Mouse (Mus musculus) adrenal gland, postnatal 36 days (tissue): ENCODE measurements around the gene Nuak1. TPM values are rescaled to one million over a fixed set of nuclear protein-coding genes. Genes with fewer than 3 reads are reported as not detected.
"Not testable (repeated sequence)": the region's sequence is repeated elsewhere in the genome, so short reads cannot be mapped to it uniquely, and the experiment has no call there.

Experiments used
- DNase-seq, 2 experiments: peaks; one replicate each; pipeline ENCODE4 v3.0.0; 2021; ENCODE audit warnings: mixed read lengths in 1 of 2
- long read RNA-seq, 2 experiments: library from polyadenylated mRNA; stranded (forward); transcript quantifications; one replicate each; pipeline ENCODE4 v2.0.0; 2021; ENCODE audit warnings: borderline sequencing depth in 2 of 2
- total RNA-seq, 2 experiments: library from RNA; stranded (reverse); gene quantifications; 2 replicates each; pipeline ENCODE4 v1.2.3; 2021

Gene Nuak1
- 1 to 10 TPM; 5.6 to 7.7 TPM for total RNA-seq
- long read RNA-seq, experiment 1, partial matches to known transcripts, result 0 of 3 reads
- long read RNA-seq, experiment 1, other reads (novel, unspliced or antisense), result 3 of 3 reads
- long read RNA-seq, experiment 2, partial matches to known transcripts, result 0 of 2 reads
- long read RNA-seq, experiment 2, other reads (novel, unspliced or antisense), result 2 of 2 reads

DNA sequence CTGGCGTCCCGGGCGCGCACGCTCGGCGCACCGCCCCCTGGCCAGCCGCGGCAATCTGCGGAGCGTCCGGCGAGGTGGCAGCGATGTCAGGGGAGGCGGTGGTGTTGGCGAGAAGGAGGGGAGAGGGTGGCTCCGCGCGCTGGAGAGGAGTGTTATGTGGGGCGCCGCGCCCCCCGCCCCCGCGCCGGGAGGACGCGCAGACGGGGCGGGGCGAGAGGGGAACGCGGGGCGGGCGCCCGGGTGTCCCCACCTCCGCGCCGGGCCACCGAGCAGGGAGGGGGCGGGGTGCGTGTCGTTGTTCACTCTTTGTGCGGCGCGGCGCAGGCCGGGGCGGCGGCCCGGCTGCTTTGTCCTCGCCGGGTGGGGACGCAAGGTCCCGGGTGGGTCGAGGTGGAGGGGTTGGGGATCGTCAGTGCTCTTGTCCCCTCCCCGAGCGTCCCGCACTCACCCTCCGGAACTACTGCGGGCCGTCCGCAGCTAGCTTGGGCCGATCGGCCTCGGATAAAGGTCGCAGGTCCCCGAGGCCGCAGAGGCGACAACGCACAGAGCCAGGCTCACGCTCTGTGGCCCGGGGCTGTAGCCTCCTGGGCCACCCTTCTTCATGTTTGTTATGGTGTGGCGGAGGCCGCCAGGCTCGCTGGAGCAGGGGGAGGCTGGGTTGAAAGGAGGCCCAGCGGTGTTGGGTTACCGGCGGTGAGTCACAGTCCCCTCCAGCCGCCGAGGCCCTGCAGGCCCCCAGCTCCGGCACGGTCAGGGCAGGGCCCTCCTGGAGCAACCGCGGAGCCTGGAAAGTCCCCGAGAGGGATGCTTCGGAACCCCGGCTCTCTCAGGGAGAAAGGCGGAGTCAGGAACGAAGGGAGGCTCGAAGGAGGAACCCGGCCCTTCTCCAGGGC, at the start of gene Nuak1:
Gene Nuak1 (minus strand): TSS at position 57 of the 893 bp plus-strand sequence.
- DNase-seq, result peak; percentile 94 to 97

DNA sequence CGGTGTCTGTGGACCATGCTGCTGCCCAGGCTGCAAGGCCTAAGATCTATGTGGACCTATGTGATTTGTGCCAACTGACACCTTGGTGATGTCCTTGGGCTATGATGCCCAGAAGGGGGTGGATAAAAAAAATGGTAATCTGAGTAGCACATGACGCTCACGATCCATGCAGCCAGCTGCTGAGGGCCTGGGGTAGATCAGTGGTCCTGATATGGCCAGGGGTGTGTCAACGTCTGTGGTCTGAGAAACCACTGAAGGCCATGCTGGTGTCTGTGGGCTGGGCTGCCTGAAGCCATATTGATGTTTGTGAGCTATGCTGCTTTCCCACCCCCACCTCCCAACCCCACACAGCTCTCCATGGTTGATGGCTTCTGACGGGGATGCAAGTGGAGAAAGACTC, 49.7 kb upstream of the Nuak1 start:
- no peak for DNase-seq

DNA sequence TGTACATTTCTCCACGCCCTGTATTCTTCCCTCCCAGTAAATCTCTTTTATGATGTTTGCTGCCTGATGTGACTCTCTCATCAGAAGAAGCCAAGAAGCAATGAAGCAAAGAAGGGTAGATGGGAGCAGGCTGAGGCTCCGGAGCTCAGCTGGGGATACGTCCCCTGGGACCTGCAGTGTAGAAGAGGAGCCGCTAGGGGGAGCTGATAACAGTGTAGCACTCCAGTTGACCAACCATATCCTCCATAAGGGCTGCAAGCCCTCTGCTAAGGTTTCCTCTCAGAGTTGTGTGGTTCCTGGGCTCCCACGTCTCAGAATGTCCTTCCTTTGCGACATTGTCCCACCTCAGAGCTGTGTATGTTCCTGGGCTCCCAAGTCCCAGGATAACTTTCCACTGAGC, 47.9 kb upstream of the Nuak1 start:
- DNase-seq, result peak; percentile 79 to 80

DNA sequence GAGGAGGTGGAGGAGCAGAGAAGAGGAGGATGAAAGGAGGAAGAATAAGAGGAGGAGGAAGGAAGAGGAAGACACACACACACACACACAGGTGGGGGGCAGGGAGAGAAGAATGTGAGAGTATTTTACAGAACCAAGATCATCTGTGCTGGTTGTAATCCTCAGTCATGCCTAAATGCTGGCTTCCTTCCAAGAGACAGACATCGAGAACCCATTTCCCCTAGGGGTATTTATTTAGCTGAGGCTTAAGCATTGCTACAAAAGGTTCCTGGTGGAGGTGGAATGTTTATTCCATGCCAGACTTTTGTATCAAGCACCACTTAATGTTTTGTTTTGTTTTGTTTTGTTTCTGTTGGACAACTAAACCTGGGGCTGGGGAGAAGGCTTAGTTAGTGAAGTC, 44.3 kb upstream of the Nuak1 start:
- DNase-seq, result no peak

DNA sequence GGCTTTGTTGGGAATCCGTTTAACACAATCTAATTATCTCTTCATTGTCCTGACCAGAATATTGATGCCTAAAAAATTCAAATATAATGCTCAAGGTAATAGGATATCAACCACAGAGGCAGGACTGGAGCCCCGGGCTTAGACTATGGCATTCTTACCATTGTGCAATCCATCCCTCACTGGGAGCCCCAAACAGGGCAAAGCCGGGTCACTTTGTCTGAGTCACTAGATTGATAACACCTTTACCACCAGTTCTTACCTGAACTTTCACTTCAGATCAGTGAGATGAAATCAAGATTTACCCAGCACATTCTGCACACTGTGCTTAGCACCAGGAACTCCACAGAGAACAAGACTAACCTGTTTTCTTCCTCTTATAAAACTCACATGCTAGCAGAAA, 43.2 kb upstream of the Nuak1 start:
- DNase-seq, result no peak

DNA sequence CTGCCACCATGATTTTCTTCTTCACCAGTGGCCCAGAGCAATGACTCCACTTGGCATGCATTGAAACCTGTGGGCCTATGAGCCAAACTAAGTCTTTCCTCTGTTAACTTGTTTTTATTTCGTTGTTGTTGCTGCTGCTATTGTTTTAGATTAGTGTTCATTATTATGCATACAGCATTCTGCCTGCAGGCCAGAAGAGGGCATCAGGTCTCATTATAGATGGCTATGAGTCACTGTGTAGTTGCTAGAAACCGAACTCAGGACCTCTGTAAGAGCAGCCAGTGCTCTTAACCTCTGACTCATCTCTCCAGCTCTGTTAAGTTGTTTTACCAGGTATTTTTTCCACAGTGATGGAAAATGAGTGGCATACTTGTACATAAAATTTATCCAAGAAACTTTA, 42.7 kb upstream of the Nuak1 start:
- DNase-seq, result no peak

DNA sequence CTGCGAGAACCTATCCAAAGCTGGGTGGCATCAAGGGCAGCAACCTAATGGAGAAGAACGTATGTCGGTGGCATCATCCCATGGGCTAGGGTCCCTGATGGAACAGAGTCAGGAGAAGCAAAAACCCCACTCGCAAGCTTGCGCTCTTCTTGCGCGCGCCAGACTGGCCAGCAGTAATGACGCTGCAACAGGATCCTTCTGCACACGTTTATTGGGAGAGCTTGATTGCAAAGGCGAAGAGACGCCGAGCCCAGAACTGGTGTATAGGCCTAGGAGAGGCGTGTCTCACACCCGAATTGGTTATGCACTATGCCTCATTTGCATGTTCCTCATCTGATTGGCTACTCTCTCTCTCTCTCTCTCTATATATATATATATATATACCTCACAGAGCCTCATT, 42.0 kb upstream of the Nuak1 start:
- not testable (repeated sequence) for DNase-seq

DNA sequence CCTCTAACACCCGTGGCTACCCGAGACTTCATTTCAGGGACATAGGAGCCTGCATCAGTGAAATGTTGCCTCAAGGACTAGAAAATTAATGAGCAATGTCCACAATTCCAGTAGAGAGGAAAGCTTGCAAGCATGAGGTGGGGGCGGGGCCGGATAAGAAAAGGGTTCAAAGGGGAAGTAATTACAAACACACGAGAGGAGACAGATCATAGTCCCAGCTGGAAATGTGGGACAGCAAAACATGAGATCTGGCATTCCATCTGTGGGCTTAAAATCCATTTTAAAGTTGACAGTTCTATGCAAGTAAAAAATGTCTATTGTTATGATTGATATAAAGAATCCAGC, 40.9 kb upstream of the Nuak1 start:
- no peak for DNase-seq

DNA sequence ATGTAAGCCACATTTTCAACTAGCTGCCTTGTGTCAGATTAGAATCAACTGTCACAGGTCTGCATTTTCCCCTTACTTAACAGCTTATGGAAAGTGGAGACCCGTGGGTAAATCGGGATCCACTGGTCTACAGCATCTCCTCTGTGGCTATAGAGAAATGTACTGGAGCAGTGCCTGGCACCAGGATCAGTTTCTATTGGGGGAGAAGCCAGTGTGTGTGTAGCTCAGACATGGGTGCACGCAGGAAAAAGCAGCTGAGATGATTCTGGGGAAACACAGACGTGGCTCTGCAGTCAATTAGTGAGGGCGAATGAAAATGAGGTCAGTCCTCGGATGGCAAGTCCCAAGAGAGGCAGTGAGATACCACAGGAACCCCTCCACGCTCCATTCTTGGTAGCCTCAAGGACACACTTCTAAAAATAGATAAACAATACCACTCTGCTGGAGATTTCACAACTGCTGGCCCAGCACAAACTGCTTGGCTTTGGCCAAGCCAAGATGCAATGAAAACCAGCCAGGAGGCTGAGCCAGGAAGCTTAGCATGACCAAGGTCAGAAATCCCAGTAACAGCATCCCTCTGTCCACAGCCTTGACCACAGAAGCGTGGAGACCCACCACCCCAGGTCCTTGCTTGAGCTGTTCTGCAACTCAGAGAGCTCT, 40.4 kb upstream of the Nuak1 start:
- peak; percentile 48 to 68 for DNase-seq

DNA sequence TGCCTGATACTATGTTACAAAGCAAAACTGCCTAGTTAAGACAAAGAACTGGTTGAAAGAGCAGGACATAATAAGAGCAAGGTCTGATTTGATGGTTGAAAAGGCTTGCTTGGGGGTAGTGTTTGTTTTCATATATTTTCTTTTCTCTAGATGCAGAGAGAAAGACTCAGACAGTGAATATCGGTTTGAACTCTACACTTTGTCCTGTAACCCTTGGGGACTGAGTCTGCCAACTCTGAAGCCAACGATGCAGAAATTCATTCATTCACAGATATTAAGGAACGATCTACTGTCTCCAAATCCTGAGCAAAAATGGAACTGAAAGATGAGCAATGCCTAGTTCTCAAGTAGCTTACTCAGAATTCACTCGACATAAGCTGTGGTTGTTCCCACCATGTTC, 39.7 kb upstream of the Nuak1 start:
- no peak for DNase-seq

DNA sequence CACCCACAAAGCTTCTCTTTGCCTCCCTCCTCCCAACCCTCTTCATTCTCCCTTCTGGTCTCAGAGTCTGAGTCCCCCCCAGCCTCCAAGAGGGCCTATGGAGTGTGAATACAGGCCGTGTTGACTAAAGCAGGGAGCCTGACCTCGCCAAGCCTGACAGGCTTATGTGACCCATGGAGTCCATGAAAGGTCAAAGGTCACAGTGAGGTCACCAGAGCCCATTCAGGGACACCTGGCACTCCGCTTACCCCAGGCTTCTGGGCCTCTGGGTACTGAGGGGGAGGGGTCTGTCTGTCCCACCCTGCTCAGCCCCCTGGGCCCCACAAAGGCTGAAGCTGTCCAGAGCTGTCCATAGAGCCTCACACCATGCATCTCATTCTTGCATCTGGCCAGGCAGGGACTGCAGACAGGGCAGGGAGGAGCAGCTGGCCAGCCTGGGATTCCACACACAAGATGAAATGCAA, 37.2 kb upstream of the Nuak1 start:
- no peak for DNase-seq

DNA sequence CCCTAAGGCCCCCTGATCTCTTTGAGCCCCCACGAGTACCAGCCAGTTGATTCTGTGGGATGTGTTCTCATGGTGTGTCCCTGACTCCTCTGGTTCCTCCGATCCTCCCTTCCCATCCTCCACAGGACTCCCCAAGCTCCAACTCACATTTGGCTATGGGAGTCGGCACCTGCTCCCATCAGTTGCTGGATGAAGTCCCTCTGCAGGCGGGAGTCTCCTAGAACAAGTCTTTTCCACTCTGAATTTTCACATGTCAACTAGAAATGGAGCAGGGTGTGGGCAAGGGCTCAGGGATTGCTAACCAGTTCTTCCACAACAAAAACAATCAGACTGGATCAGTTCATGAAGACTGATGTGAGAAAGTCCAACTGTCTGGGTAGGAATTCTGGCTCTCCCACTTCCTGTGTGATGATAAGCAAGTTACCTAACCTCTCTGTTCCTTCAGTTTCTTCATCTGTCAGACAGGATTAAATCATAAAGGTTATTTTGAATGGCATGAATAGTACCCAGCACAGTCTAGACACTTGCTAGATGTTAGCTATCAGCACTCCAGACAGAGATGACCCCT, 36.7 kb upstream of the Nuak1 start:
- DNase-seq, result no peak

DNA sequence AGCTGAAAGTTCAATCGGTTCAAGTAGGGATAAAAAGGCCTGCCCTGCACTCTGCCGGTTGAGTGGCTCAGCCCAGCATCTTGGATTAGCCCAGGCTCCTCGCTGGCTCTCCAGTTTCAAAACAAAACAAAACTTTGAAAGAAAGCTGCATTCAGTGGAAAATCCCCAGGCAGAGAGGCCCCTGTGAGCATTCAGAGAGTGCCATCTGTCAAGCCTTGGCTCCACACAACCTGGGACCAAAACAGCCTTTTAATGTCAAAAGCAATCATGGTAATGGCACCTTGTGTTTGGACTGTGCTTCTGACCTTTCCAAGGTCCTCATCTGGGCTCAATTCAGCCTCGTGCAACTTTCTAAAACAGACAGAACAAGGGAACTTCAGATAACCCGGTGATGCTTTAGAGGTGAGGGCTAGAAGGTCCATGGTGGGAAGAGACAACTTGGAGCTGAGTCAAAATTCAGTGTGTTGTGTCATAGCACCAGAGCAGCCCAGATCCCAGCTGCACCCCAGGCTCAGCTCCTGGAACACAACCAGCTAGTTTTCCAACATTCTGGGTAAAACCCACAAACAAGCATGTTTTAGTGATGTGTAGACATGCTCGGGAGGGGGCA, 27.3 kb upstream of the Nuak1 start:
- DNase-seq, result no peak

DNA sequence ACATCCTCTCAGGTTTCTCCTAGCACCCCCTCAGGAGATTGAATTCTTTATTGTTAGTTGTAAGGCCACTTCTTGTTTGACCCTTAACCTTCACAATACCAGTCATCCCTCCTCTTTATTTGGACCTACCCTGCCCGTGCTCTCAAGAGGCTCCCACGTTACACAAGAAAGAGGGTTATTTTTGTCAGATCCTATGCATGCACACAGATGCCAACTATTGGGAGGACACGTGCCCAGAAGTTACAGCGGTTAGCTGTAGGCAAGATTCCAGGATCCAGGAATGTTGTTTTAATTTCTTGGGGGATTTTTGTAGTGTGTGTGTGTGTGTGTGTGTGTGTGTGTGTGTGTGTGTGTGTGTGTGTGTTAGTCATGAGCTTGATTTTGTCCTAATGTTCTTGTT, 25.1 kb upstream of the Nuak1 start:
- no peak for DNase-seq

DNA sequence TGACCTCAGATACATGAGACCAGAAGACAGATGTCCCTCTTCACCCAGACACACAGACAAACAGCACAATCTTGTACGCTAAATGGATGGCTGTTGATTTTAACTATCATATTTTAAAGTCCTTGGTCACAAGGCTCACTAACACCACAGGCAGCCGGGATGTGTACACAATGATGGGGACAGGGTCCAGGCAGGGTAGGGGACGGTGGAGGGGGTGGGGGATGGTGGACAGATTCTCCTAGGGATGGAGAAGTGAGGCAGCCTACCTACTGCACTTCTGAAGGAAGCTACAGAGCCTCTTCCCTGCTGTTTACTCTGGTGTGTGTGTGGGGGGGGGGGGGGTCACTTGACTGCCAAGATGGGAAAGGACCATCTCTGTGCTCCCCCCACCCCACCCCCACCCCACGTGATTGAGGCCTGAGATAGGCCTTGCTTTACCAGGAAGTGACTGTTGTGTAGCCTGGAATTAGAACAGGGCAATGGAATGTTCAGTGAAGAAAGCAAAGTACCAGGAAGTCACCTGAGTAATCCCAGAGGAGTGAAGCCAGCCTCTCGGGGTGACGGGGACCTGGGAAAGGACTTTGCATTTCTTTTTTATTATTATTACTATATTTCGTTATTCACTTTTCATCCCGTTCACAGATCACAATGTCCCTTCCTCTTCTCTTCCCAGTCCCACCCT, 20.2 kb upstream of the Nuak1 start:
- no peak for DNase-seq

DNA sequence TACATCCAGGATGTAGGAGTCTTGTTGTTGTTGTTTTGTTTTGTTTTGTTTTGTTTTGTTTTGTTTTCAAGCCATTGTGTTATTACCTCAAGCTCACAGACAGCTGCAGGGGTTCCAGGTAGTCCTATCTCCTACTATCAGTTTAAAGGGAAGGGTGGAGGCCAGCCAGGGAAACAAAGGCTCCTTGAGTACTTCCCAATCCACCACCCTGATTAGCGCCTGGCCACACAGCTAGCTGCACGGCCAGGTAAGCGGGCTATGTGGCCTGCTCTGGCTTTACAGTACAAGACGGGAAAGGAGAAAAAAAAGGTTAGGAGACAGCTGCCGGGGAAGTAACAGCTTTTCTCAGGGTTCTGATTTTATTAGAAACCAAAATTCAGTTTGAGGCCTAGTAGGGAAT, 17.7 kb upstream of the Nuak1 start:
- DNase-seq, result no peak

DNA sequence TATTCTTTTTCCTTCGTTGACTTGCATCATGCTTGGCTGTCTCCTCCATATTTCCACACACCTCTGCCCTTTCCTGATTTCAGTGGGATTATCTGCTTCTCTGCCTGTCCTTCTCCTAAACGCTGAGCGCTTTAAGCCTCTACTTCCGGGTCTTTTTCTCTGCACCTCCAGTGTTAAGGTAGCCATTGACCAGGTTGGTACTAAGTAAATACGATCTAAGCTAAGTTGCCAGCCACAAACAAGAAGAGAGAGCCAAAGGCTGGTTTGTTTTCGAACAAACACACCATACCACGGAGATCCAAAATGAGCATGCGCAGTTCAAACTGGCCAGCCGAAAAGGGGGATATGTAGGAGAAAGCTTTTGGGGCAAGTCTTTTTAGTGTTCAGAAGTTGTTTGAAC, 17.1 kb upstream of the Nuak1 start:
- DNase-seq, result no peak

DNA sequence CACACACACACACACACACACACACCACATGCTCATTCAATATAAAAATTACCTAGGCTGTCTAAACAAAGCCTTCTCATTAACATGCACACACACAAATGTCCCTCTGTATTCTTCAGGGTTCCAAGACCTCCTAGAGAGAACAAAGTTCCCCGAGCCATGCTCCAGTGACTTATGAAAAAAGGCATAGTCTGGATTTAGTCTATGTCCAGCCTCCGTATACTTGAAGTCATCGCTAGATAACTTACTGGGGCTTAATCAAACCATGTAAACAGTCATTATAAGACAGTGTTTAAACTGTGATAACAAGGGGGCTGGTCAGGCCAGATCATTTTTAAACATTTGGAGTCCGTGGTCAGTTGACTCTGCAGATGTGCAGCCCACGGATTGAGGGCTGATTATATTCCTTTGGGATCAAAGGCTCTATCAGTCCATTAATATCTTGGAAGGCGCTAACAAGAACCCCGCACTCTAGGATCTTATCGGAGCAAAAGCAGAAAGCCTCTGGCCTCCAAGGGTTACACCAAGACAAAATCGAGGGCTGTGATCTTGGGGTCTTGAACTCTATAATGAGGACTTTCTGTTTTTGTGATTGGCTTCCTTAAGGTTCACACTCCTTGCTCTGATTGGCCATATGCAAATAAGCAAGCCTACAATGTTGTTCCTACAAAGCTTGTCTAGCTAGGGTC, 16.4 kb upstream of the Nuak1 start:
- DNase-seq, result no peak

DNA sequence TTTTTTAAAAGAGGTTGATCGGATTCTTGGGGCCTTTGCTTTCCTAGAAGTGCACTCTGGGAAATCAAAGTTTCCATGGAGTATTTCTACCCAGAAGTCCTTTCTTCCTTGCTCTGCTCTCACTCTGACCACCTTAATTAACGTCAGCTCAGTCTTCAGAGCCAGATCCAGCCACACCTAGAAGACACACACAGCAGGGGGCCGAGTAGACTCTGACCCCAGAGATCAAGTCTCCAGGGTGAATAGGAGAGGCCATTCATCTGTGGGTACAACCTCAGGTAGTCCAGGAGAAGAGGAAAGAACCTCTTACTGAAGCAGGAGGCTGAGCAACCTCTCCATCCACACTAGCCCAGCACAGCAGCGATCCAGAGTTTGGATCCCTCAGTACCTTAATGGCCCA, 11.5 kb upstream of the Nuak1 start:
- DNase-seq, result no peak

DNA sequence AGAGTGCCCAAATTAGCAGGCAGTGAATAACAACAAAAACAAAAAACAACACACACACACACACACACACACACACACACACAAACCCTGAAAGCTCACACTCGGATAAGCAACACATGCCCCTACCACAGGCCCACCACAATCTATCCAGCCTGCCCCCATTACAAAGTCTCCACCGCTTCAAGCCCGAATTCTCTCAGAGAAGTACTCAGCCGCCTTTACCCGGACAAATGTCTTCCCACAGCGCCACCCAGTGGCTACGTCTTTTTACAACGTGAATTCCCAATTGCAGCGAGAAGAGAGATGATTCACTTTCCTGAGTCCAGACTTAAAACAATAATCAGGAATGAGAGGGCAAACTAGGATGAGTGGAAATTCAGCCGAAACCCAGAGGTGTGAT, 10.3 kb upstream of the Nuak1 start:
- peak; percentile 87 to 89 for DNase-seq

DNA sequence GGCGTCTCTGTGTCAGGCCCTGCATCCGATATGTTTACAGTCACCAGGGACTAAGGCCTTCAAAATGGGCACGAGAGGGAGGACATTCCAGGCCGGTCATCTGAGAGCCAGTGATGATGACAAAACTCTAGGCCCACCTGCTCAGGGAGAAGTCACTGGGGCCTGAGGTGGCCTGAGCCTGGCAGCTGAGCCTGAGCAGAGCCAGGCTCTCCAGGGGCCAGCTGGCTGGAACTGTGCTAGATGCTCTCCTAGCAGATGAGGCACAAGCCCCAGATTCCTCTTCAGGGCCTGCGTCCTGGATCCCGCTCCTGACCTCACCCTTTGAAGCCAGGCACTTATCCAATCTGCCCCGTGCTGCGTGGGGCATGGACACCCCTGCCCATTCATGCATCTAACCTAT, 9.3 kb upstream of the Nuak1 start:
- DNase-seq, result no peak
